Mouse (Mus musculus): ENCODE measurements around the gene Vmn1r215. TPM values are rescaled to one million over a fixed set of nuclear protein-coding genes. Genes with fewer than 3 reads are reported as not detected.
"Not testable (repeated sequence)": the region's sequence is repeated elsewhere in the genome, so short reads cannot be mapped to it uniquely, and the experiment has no call there.

The Vmn1r215 gene
- not detected in 2 replicates for polyA plus RNA-seq (2012; rRNA removed)

- DNase-seq (ENCODE audit: extremely low spot score in 1 of 2, low spot score in 1 of 2) = no peak
Measured at GRCm38 (mm10) chr13:23067725-23068124, at the start of gene Vmn1r215. Gene Vmn1r215 (plus strand): TSS chr13:23068025.

DNA sequence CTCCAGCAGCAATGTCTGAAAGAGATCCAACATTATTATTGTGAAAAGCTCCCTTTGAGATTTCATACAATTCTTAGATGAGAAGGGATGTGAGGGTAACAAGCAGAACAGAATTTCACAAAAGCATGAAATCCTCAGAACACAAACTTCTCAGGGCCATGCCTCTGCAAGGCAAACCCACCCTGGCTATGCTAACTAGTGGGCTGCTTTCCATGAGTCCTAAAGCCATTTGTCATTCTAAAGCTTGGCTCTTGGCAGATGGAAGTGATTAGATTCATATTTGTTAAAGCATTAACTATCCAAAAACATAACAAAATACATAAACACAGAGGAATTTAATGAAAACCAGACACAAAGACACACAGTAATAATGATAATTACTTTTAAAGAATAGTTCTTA lies 49.7 kb upstream of the Vmn1r215 start:
- no peak for DNase-seq (ENCODE audit: extremely low spot score in 1 of 2, low spot score in 1 of 2)

GRCm38 (mm10) chr13:23024812-23025211 lies 43.0 kb upstream of the Vmn1r215 start:
- no peak for DNase-seq (ENCODE audit: extremely low spot score in 1 of 2, low spot score in 1 of 2)

DNA sequence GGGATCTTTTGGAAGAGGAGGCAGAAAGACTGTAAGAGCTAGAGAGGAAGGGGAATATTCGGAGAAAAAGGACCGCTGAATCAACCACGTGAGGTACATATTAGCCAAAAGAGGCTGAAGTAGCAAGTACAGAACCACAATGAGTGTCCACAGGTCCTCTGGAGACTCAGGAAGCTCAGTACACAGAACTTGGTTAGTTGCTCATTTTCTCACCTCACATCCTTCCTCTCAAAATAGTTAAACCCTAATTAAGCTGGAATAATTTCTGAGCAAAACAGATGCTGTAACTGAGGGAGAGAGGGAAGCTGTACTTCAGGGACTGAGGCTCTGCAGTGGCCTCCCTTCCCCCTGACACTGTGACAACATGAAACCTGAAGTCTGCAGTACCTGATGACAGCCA lies 37.7 kb upstream of the Vmn1r215 start, which contains the start of gene Vmn1r214:
Gene Vmn1r214, plus strand, starts transcription at position 301 of the 400 bp plus-strand sequence.
- DNase-seq (ENCODE audit: extremely low spot score in 1 of 2, low spot score in 1 of 2) = no peak

DNA sequence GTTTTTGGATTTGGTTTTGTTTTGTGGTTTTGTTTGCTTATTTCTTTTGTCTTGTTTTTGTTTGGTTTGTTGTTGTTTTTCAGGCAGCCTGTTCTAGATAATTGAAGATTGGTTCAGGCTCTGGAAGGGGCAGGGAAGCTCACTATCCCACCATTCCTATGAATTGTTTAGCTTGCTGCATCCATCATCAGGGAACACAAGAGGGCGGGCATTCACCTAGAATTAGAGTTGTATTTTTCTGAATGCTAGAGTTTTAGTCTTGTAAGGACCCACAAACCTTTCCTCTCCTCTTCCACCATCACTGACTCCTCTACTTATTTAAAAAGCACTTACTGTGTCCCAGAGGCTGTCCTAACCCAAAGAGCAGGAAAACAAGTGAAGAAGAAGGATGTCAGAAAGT lies 10.0 kb upstream of the Vmn1r215 start:
- DNase-seq (ENCODE audit: extremely low spot score in 1 of 2, low spot score in 1 of 2) = no peak

DNA sequence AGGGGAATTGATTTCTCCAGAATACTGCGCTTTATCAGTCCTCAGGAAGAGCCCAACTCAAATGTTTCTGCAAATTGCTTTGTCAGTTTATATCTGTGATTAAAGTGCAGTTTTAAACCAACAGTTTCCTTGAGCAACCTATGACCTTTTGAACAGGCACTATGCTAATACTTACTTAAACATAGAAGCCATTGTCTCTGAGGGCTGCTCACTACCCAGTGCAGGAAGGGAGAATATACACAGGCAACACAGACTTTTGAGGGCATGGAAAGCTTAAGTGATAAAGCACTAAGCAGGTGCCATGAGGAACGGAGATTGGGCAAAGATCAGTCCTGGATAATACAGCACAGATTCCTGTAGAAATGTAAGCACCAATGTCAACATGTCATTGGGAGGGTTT lies 1.5 kb downstream of the Vmn1r215 start:
- DNase-seq (ENCODE audit: extremely low spot score in 1 of 2, low spot score in 1 of 2) = no peak

DNA sequence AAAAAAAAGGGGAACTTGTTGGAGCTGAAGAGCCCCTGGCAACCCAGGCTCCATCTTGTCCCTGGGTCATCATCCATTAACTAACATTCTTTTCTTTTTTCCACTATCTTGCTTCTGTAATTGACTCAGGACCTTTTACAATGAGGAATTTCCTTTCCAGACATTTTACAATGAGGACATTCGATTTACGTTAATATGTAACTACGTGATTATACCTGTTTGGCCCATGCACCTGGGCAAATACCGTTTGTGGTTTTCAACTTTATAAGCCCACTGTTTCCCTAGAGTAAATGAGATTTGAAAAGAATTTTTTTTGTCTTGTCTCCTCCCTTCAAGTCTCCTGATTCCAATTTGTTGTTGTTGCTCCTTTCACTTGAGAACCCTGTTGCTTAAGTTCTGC lies 26.6 kb downstream of the Vmn1r215 start:
- no peak for DNase-seq (ENCODE audit: extremely low spot score in 1 of 2, low spot score in 1 of 2)

DNA sequence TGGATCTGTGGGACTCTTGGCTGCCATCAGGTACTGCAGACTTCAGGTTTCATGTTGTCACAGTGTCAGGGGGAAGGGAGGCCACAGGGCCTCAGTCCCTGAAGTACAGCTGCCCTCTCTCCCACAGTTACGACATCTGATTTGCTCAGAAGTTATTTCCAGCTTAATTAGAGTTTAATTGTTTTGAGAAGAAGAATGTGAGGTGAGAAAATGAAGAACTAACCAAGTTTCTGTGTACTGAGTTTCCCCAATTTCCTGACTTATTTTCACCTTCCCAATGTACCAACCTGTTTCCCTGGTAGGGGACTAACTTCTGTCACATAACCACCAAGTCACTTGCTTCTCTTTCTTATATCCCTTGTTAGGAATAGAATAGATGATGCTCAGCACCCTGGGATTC lies 50.3 kb downstream of the Vmn1r215 start, which contains the start of gene Vmn1r217:
Gene Vmn1r217, minus strand, starts transcription at position 101 of the 400 bp plus-strand sequence.
- not testable (repeated sequence) for DNase-seq (ENCODE audit: extremely low spot score in 1 of 2, low spot score in 1 of 2)

- no peak for DNase-seq (ENCODE audit: extremely low spot score in 1 of 2, low spot score in 1 of 2)
Measured at GRCm38 (mm10) chr13:23120611-23121010, 52.8 kb downstream of the Vmn1r215 start.

Other genes with a start within 250 kb of the Vmn1r215 start
- gene Vmn1r210, start 236.7 kb upstream of the Vmn1r215 start, polyA plus RNA-seq (2012; rRNA removed) = not detected in 2 replicates
- not detected in 2 replicates for gene Vmn1r211, start 210.5 kb upstream of the Vmn1r215 start, polyA plus RNA-seq (2012; rRNA removed)
- gene Vmn1r212, start 183.8 kb upstream of the Vmn1r215 start, polyA plus RNA-seq (2012; rRNA removed) = not detected in 2 replicates
- not detected in 2 replicates for gene Vmn1r213, start 60.4 kb upstream of the Vmn1r215 start, polyA plus RNA-seq (2012; rRNA removed)
- not detected in 2 replicates for gene Vmn1r214, start 37.6 kb upstream of the Vmn1r215 start, polyA plus RNA-seq (2012; rRNA removed)
- not detected in 2 replicates for gene Vmn1r217, start 50.2 kb downstream of the Vmn1r215 start, polyA plus RNA-seq (2012; rRNA removed)
- not detected in 2 replicates for gene Vmn1r218, start 65.1 kb downstream of the Vmn1r215 start, polyA plus RNA-seq (2012; rRNA removed)
- gene Vmn1r219, start 91.3 kb downstream of the Vmn1r215 start, polyA plus RNA-seq (2012; rRNA removed) = not detected in 2 replicates
- gene Vmn1r220, start 120.0 kb downstream of the Vmn1r215 start, polyA plus RNA-seq (2012; rRNA removed) = not detected in 2 replicates
- gene Vmn1r221, start 146.1 kb downstream of the Vmn1r215 start, polyA plus RNA-seq (2012; rRNA removed) = not detected in 2 replicates
- gene Vmn1r222, start 167.9 kb downstream of the Vmn1r215 start, polyA plus RNA-seq (2012; rRNA removed) = not detected in 2 replicates
- not detected in 2 replicates for gene Vmn1r223, start 179.1 kb downstream of the Vmn1r215 start, polyA plus RNA-seq (2012; rRNA removed)

Measured in frontal cortex, adult 2 months (tissue).